Mouse (Mus musculus): Measurements from ENCODE around the gene Krtap28-13. TPM values are rescaled to one million over a fixed set of nuclear protein-coding genes. Genes with fewer than 3 reads are reported as not detected.

Krtap28-13 gene
- polyA plus RNA-seq (2016; fragmentation: Nextera tagmentation; extraction: Ambion mirVana): 0.25 TPM in 1 of 2 replicates, not detected in the other

GRCm38 (mm10) chr1:83060643-83061042 is at the start of gene Krtap28-13:
TSS of gene Krtap28-13 (plus strand) at chr1:83060930.
- H3K9me3 ChIP-seq: no peaks in the 10 kb centered on the region
- H3K36me3 ChIP-seq: no peaks in the 10 kb centered on the region
- no peak for DNase-seq (ENCODE audit: low spot score)
- H3K27ac ChIP-seq: peak within 1 kb of the TSS; percentile 64; the same call in 1 of the 2 replicates
- H3K27me3 ChIP-seq (ENCODE audit: insufficient read depth, poor library complexity, severe bottlenecking): no peaks in the 10 kb centered on the region
- no peak within 1 kb of the TSS for H3K4me3 ChIP-seq
- peaks cover 11% of the 10 kb centered on the region for H3K4me1 ChIP-seq
- 73% methylated on average over 4 of the region's 4 CpGs for WGBS

GRCm38 (mm10) chr1:83014477-83014876 is 46.3 kb upstream of the Krtap28-13 start:
- H3K9me3 ChIP-seq: no peaks in the 10 kb centered on the region
- no peak overlapping the region for H3K27ac ChIP-seq
- no peak for DNase-seq (ENCODE audit: low spot score)
- no peaks in the 10 kb centered on the region for H3K36me3 ChIP-seq
- no peaks in the 10 kb centered on the region for H3K27me3 ChIP-seq (ENCODE audit: insufficient read depth, poor library complexity, severe bottlenecking)
- H3K4me1 ChIP-seq: no peaks in the 10 kb centered on the region
- WGBS: 85% methylated on average over 3 of the region's 3 CpGs
- no peak overlapping the region for H3K4me3 ChIP-seq

GRCm38 (mm10) chr1:83015329-83015879 is 45.3 kb upstream of the Krtap28-13 start:
- Histone ChIP-seq H3K36me3 (no peaks in the 10 kb centered on the region), H3K27ac (no peak overlapping the region), H3K4me3 (no peak overlapping the region), H3K4me1 (no peaks in the 10 kb centered on the region), H3K27me3 (ENCODE audit: insufficient read depth, poor library complexity, severe bottlenecking) (no peaks in the 10 kb centered on the region), H3K9me3 (no peaks in the 10 kb centered on the region)
- 72% methylated on average over 10 of the region's 10 CpGs for WGBS
- no peak for DNase-seq (ENCODE audit: low spot score)

GRCm38 (mm10) chr1:83016556-83016955 is 44.2 kb upstream of the Krtap28-13 start:
- no peaks in the 10 kb centered on the region for H3K36me3 ChIP-seq
- H3K4me1 ChIP-seq: no peaks in the 10 kb centered on the region
- H3K27ac ChIP-seq: no peak overlapping the region
- 70% methylated on average over 1 of the region's 1 CpGs for WGBS
- H3K9me3 ChIP-seq: no peaks in the 10 kb centered on the region
- H3K27me3 ChIP-seq (ENCODE audit: insufficient read depth, poor library complexity, severe bottlenecking): no peaks in the 10 kb centered on the region
- H3K4me3 ChIP-seq: no peak overlapping the region
- DNase-seq (ENCODE audit: low spot score): no peak

- no peaks in the 10 kb centered on the region for H3K27me3 ChIP-seq (ENCODE audit: insufficient read depth, poor library complexity, severe bottlenecking)
- 71% methylated on average over 1 of the region's 1 CpGs for WGBS
Measured at GRCm38 (mm10) chr1:83031950-83032349, 28.8 kb upstream of the Krtap28-13 start.

GRCm38 (mm10) chr1:83032508-83032907 is 28.2 kb upstream of the Krtap28-13 start:
- Histone ChIP-seq H3K27me3 (ENCODE audit: insufficient read depth, poor library complexity, severe bottlenecking) (no peaks in the 10 kb centered on the region), H3K4me1 (peaks cover under 1% of the 10 kb centered on the region; the same call in 1 of the 2 replicates), H3K36me3 (no peaks in the 10 kb centered on the region), H3K27ac (no peak overlapping the region), H3K4me3 (no peak overlapping the region), H3K9me3 (no peaks in the 10 kb centered on the region)
- WGBS: 84% methylated on average over 6 of the region's 6 CpGs
- no peak for DNase-seq (ENCODE audit: low spot score)

More at GRCm38 (mm10) chr1:83031950-83032349, 28.8 kb upstream of the Krtap28-13 start:
- no peaks in the 10 kb centered on the region for H3K36me3 ChIP-seq
- no peak overlapping the region for H3K27ac ChIP-seq
- H3K4me3 ChIP-seq: no peak overlapping the region
- H3K4me1 ChIP-seq: no peaks in the 10 kb centered on the region
- DNase-seq (ENCODE audit: low spot score): peak; percentile 45
- no peaks in the 10 kb centered on the region for H3K9me3 ChIP-seq

- no peak overlapping the region for H3K4me3 ChIP-seq
- 66% methylated on average over 5 of the region's 5 CpGs for WGBS
- H3K27me3 ChIP-seq (ENCODE audit: insufficient read depth, poor library complexity, severe bottlenecking): no peaks in the 10 kb centered on the region
- no peak overlapping the region for H3K27ac ChIP-seq
- DNase-seq (ENCODE audit: low spot score): no peak
- no peaks in the 10 kb centered on the region for H3K36me3 ChIP-seq
- H3K4me1 ChIP-seq: peaks cover 5% of the 10 kb centered on the region; the same call in 1 of the 2 replicates
- H3K9me3 ChIP-seq: no peaks in the 10 kb centered on the region
Measured at GRCm38 (mm10) chr1:83034509-83034908, 26.2 kb upstream of the Krtap28-13 start.

GRCm38 (mm10) chr1:83036892-83037667 is 23.6 kb upstream of the Krtap28-13 start:
- H3K27ac ChIP-seq: no peak overlapping the region
- H3K27me3 ChIP-seq (ENCODE audit: insufficient read depth, poor library complexity, severe bottlenecking): no peaks in the 10 kb centered on the region
- H3K9me3 ChIP-seq: no peaks in the 10 kb centered on the region
- peaks cover 5% of the 10 kb centered on the region; the same call in 1 of the 2 replicates for H3K4me1 ChIP-seq
- no peak overlapping the region for H3K4me3 ChIP-seq
- DNase-seq (ENCODE audit: low spot score): no peak
- WGBS: 76% methylated on average over 11 of the region's 11 CpGs
- H3K36me3 ChIP-seq: no peaks in the 10 kb centered on the region

GRCm38 (mm10) chr1:83038109-83038672 is 22.5 kb upstream of the Krtap28-13 start, which contains the start of gene Slc19a3:
TSS of gene Slc19a3 (minus strand) at chr1:83038448.
- peak within 1 kb of the TSS; percentile 70 for H3K27ac ChIP-seq
- peaks cover 5% of the 10 kb centered on the region; the same call in 1 of the 2 replicates for H3K4me1 ChIP-seq
- H3K4me3 ChIP-seq: peak within 1 kb of the TSS; percentile 69
- no peaks in the 10 kb centered on the region for H3K36me3 ChIP-seq
- under 1% methylated on average over 25 of the region's 25 CpGs for WGBS
- no peaks in the 10 kb centered on the region for H3K9me3 ChIP-seq
- DNase-seq (ENCODE audit: low spot score): peak; percentile 78
- no peaks in the 10 kb centered on the region for H3K27me3 ChIP-seq (ENCODE audit: insufficient read depth, poor library complexity, severe bottlenecking)

GRCm38 (mm10) chr1:83039080-83039479 is 21.6 kb upstream of the Krtap28-13 start:
- Histone ChIP-seq H3K4me3 (no peak overlapping the region), H3K36me3 (no peaks in the 10 kb centered on the region), H3K27me3 (ENCODE audit: insufficient read depth, poor library complexity, severe bottlenecking) (no peaks in the 10 kb centered on the region), H3K27ac (no peak overlapping the region), H3K4me1 (peaks cover 5% of the 10 kb centered on the region; the same call in 1 of the 2 replicates), H3K9me3 (no peaks in the 10 kb centered on the region)
- WGBS: 78% methylated on average over 4 of the region's 4 CpGs
- DNase-seq (ENCODE audit: low spot score): no peak

GRCm38 (mm10) chr1:83042380-83042779 is 18.4 kb upstream of the Krtap28-13 start, which contains the start of gene Krtap28-10:
TSS of gene Krtap28-10 (minus strand) at chr1:83042480.
- no peak for DNase-seq (ENCODE audit: low spot score)
- no peak within 1 kb of the TSS for H3K4me3 ChIP-seq
- H3K27me3 ChIP-seq (ENCODE audit: insufficient read depth, poor library complexity, severe bottlenecking): peaks cover 5% of the 10 kb centered on the region; the same call in 1 of the 2 replicates
- peaks cover 5% of the 10 kb centered on the region; the same call in 1 of the 2 replicates for H3K4me1 ChIP-seq
- H3K27ac ChIP-seq: no peak within 1 kb of the TSS
- 88% methylated on average over 2 of the region's 2 CpGs for WGBS
- no peaks in the 10 kb centered on the region for H3K36me3 ChIP-seq
- no peaks in the 10 kb centered on the region for H3K9me3 ChIP-seq

GRCm38 (mm10) chr1:83044882-83045427 is 15.8 kb upstream of the Krtap28-13 start, which contains the start of gene Gm47969:
TSS of gene Gm47969 (plus strand) at chr1:83044932.
- no peak within 1 kb of the TSS for H3K27ac ChIP-seq
- H3K36me3 ChIP-seq: no peaks in the 10 kb centered on the region
- H3K9me3 ChIP-seq: no peaks in the 10 kb centered on the region
- H3K27me3 ChIP-seq (ENCODE audit: insufficient read depth, poor library complexity, severe bottlenecking): peaks cover 5% of the 10 kb centered on the region; the same call in 1 of the 2 replicates
- 75% methylated on average over 5 of the region's 5 CpGs for WGBS
- no peaks in the 10 kb centered on the region for H3K4me1 ChIP-seq
- DNase-seq (ENCODE audit: low spot score): no peak
- H3K4me3 ChIP-seq: no peak within 1 kb of the TSS

Data from heart, embryonic 10.5 days (tissue).